14 mouse cellular contexts compared by ENCODE assay signal in the genomic region with DNA sequence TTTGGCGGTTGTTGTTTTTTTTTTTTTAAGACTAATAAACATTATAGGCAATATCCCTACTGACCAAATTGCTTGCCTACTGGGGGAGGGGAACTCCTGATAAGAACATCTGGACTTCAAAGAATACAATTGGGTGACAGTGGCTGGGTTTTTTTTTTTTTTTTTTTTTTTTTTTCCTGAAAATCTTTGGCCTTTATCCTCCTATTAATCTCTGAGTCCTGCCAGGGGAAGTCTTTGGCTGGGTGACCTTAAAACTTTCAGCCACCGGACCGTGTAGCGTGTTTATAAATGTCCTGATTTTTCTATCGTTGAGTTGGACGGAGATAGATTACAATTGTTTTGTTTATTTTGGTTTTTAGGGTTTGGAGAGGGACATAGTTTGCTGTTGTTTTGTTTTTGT.
"Had no signal": no experiment of that assay in that cellular context is flagged by ENCODE, and none has a peak within 500 bp of the region (broad histone marks: within the 10 kb centered on the region; RNA-seq: fewer than 3 reads in every experiment).

No protein-coding gene starts in this region.

- H3K27me3 ChIP-seq: neural tube, embryonic 12.5 days; stomach, embryonic 15.5 days had no signal

- H3K36me3 ChIP-seq: midbrain, embryonic 13.5 days; midbrain, embryonic 15.5 days; neural tube, embryonic 12.5 days; stomach, embryonic 15.5 days had no signal

- H3K27ac ChIP-seq: macrophage; midbrain, embryonic 13.5 days; midbrain, embryonic 15.5 days; neural tube, embryonic 12.5 days; stomach, embryonic 15.5 days; stomach, postnatal 0 days had no signal

- DNase-seq: liver, postnatal 0 days; lung, adult 2 months; lung, postnatal 10 days; right cerebral cortex, postnatal 14 days; thymus, adult 2 months; thymus, postnatal 36 days had no signal

- H3K9me3 ChIP-seq: midbrain, embryonic 13.5 days; midbrain, embryonic 15.5 days; neural tube, embryonic 12.5 days; stomach, embryonic 15.5 days had no signal

- H3K4me3 ChIP-seq: megakaryocyte, embryonic 14.5 days; midbrain, embryonic 13.5 days; midbrain, embryonic 15.5 days; neural tube, embryonic 12.5 days; stomach, embryonic 15.5 days had no signal

- H3K4me2 ChIP-seq: midbrain, embryonic 11.5 days; midbrain, embryonic 13.5 days; midbrain, embryonic 15.5 days; neural tube, embryonic 12.5 days; stomach, embryonic 15.5 days had no signal

- ATAC-seq: liver, postnatal 0 days; midbrain, embryonic 13.5 days; midbrain, embryonic 15.5 days had no signal

- H3K9ac ChIP-seq: liver, postnatal 0 days; midbrain, embryonic 13.5 days; midbrain, embryonic 15.5 days; neural tube, embryonic 12.5 days; stomach, embryonic 15.5 days had no signal
